8 mouse cellular contexts compared by ENCODE assay signal in genomic region chr9:37347184-37347987, GRCm38 (mm10). TPM values are rescaled to one million over a fixed set of nuclear protein-coding genes. Genes with fewer than 3 reads are reported as not detected.
DNase-seq lines count a peak whose midpoint lies in the region; ATAC-seq and TF ChIP-seq lines count a peak whose summit lies in the region.

No protein-coding gene starts in this region.

- no peak for ATAC-seq in heart, embryonic 15.5 days (replicated peaks; ENCODE audit: insufficient number of reproducible peaks, insufficient read depth, low FRiP score, low read depth)
- peak; percentile 13 for ATAC-seq in liver, embryonic 13.5 days (ENCODE audit: low read depth)

- H3K4me2 ChIP-seq in heart, embryonic 15.5 days = peak overlapping the region; percentile 78
- H3K4me2 ChIP-seq in liver, embryonic 13.5 days = peak overlapping the region; percentile 90

- no peak for TF ChIP-seq CTCF in lung, adult 2 months (IDR thresholded peaks at IDR 0.05; ENCODE audit: insufficient read depth, low read length)

- WGBS in lung, adult 2 months = 12% methylated on average over 12 of the region's 12 CpGs
- WGBS in heart, embryonic 15.5 days = 24% methylated on average over 12 of the region's 12 CpGs
- WGBS in liver, embryonic 13.5 days (ENCODE audit: insufficient replicate concordance) = 8% methylated on average over 12 of the region's 12 CpGs

- no peaks in the 10 kb centered on the region for H3K9me3 ChIP-seq in heart, embryonic 15.5 days (replicated peaks)
- no peaks in the 10 kb centered on the region for H3K9me3 ChIP-seq in liver, embryonic 13.5 days (replicated peaks)

- H3K4me3 ChIP-seq in lung, adult 2 months (replicated peaks; ENCODE audit: extremely low read depth, low read depth, low read length) = peak overlapping the region; percentile 55
- H3K4me3 ChIP-seq in heart, embryonic 15.5 days = peak overlapping the region; percentile 71
- peak overlapping the region; percentile 90 for H3K4me3 ChIP-seq in liver, embryonic 13.5 days (replicated peaks)

- H3K27me3 ChIP-seq in heart, embryonic 15.5 days = no peaks in the 10 kb centered on the region
- H3K27me3 ChIP-seq in liver, embryonic 13.5 days = no peaks in the 10 kb centered on the region

- peak overlapping the region; percentile 80 for H3K9ac ChIP-seq in heart, embryonic 15.5 days
- peak overlapping the region; percentile 96 for H3K9ac ChIP-seq in liver, embryonic 13.5 days

- peaks cover 6% of the 10 kb centered on the region; the same call in 1 of the 2 replicates for H3K36me3 ChIP-seq in heart, embryonic 15.5 days
- peaks cover 2% of the 10 kb centered on the region for H3K36me3 ChIP-seq in liver, embryonic 13.5 days

- peak overlapping the region; percentile 91 for H3K27ac ChIP-seq in heart, embryonic 15.5 days
- peak overlapping the region; percentile 97 for H3K27ac ChIP-seq in liver, embryonic 13.5 days

- TF ChIP-seq POLR2A in lung, adult 2 months (IDR thresholded peaks at IDR 0.05; ENCODE audit: borderline replicate concordance, extremely low read depth, low read depth, low read length) = no peak

- no peak for DNase-seq in lung, adult 2 months
- DNase-seq in lung, postnatal 4 days = no peak
- peak; percentile 34 for DNase-seq in c-Kit-positive CD71-positive TER-119-negative erythroid progenitor cells, embryonic 14.5 days (ENCODE audit: low read depth)
- DNase-seq in liver, embryonic 13.5 days = peak; percentile 34
- peak; percentile 13 for DNase-seq in spleen, adult 12 weeks (ENCODE audit: low spot score)
- DNase-seq in adrenal gland, postnatal 36 days = no peak
- DNase-seq in right cerebral cortex, adult 18-20 months = no peak

- peaks cover 6% of the 10 kb centered on the region for H3K4me1 ChIP-seq in lung, adult 2 months (ENCODE audit: control insufficient read depth, insufficient read depth, low read length)
- peaks cover 11% of the 10 kb centered on the region for H3K4me1 ChIP-seq in heart, embryonic 15.5 days (replicated peaks)
- H3K4me1 ChIP-seq in liver, embryonic 13.5 days (replicated peaks) = peaks cover 16% of the 10 kb centered on the region

RNA-seq across cellular contexts. Expression of gene Ccdc15, which starts 0.8 kb away (rescaled TPM):
- polyA plus RNA-seq in lung, adult 2 months (2012; rRNA removed) = 1.7 and 2.1 TPM in 2 replicates
- polyA plus RNA-seq in heart, embryonic 15.5 days (2015; fragmentation: Nextera tagmentation; extraction: Ambion mirVana) = 4.3 and 4.6 TPM in 2 replicates
- polyA plus RNA-seq in liver, embryonic 13.5 days (2015; fragmentation: Nextera tagmentation; extraction: Ambion mirVana) = 5.2 and 6.2 TPM in 2 replicates
- total RNA-seq in adrenal gland, postnatal 36 days (2021) = 1 to 10 TPM; 2.1 TPM

RNA-seq across cellular contexts. Expression of gene Hepacam, which starts 19.8 kb away (rescaled TPM):
- polyA plus RNA-seq in lung, adult 2 months (2012; rRNA removed) = 2.0 and 2.9 TPM in 2 replicates
- 0.09 TPM in 2 replicates for polyA plus RNA-seq in heart, embryonic 15.5 days (2015; fragmentation: Nextera tagmentation; extraction: Ambion mirVana)
- 0.06 TPM in 1 of 2 replicates, not detected in the other for polyA plus RNA-seq in liver, embryonic 13.5 days (2015; fragmentation: Nextera tagmentation; extraction: Ambion mirVana)
- total RNA-seq in adrenal gland, postnatal 36 days (2021) = under 1 TPM in 1 of 2 experiments, not detected in 1; 0.20 TPM

RNA-seq across cellular contexts. Expression of gene Robo4, which starts 54.3 kb away (rescaled TPM):
- polyA plus RNA-seq in lung, adult 2 months (2012; rRNA removed) = 67.8 and 88.4 TPM in 2 replicates
- polyA plus RNA-seq in heart, embryonic 15.5 days (2015; fragmentation: Nextera tagmentation; extraction: Ambion mirVana) = 9.2 and 10.8 TPM in 2 replicates
- polyA plus RNA-seq in liver, embryonic 13.5 days (2015; fragmentation: Nextera tagmentation; extraction: Ambion mirVana) = 2.0 and 2.5 TPM in 2 replicates
- 10 to 100 TPM; 21.7 to 33.5 TPM for total RNA-seq in adrenal gland, postnatal 36 days (2021)

Comparison
In these comparisons a context has a peak if more than half of its experiments do, and no peak if none do; other contexts are left out.
1. DNase-seq: peak in c-Kit-positive CD71-positive TER-119-negative erythroid progenitor cells, embryonic 14.5 days (single experiment), liver, embryonic 13.5 days (single experiment) and spleen, adult 12 weeks (single experiment); none in lung, adult 2 months (single experiment), lung, postnatal 4 days (0 of 2), adrenal gland, postnatal 36 days (0 of 2) and right cerebral cortex, adult 18-20 months (single experiment).
2. Peak in every context shown above with its lines, with median percentiles within 50 percentile points of each other: H3K4me3 ChIP-seq.